Mouse (Mus musculus): ENCODE measurements around the gene Mitf. TPM values are rescaled to one million over a fixed set of nuclear protein-coding genes. Genes with fewer than 3 reads are reported as not detected.

The Mitf gene
- polyA plus RNA-seq, 1 experiment: not detected

- H3K4me1 ChIP-seq (ENCODE audit: control insufficient read depth, insufficient read depth, low read length): no peaks in the 10 kb centered on the region
- TF ChIP-seq CTCF (IDR thresholded peaks at IDR 0.05; ENCODE audit: insufficient read depth, low read depth, low read length): no peak
- no peak for TF ChIP-seq POLR2A (IDR thresholded peaks at IDR 0.05; ENCODE audit: insufficient read depth, low read depth, low read length)
- 58% methylated on average over 5 of the region's 5 CpGs for WGBS
- H3K27ac ChIP-seq (ENCODE audit: insufficient read depth, low read depth, low read length): no peak overlapping the region
- no peak overlapping the region for H3K4me3 ChIP-seq (ENCODE audit: insufficient read depth, low read depth, low read length)
Measured at GRCm38 (mm10) chr6:97901561-97901960, 94.7 kb downstream of the Mitf start.

GRCm38 (mm10) chr6:97902205-97902604 is 95.4 kb downstream of the Mitf start:
- Histone ChIP-seq H3K27ac (ENCODE audit: insufficient read depth, low read depth, low read length) (no peak overlapping the region), H3K4me1 (ENCODE audit: control insufficient read depth, insufficient read depth, low read length) (no peaks in the 10 kb centered on the region), H3K4me3 (ENCODE audit: insufficient read depth, low read depth, low read length) (no peak overlapping the region)
- TF ChIP-seq POLR2A (IDR thresholded peaks at IDR 0.05; ENCODE audit: insufficient read depth, low read depth, low read length) (no peak), CTCF (IDR thresholded peaks at IDR 0.05; ENCODE audit: insufficient read depth, low read depth, low read length) (no peak)
- 95% methylated on average over 1 of the region's 1 CpGs for WGBS

- no peaks in the 10 kb centered on the region for H3K4me1 ChIP-seq (ENCODE audit: control insufficient read depth, insufficient read depth, low read length)
- no peak overlapping the region for H3K27ac ChIP-seq (ENCODE audit: insufficient read depth, low read depth, low read length)
- WGBS: 96% methylated on average over 8 of the region's 8 CpGs
- TF ChIP-seq CTCF (IDR thresholded peaks at IDR 0.05; ENCODE audit: insufficient read depth, low read depth, low read length): no peak
- no peak for TF ChIP-seq POLR2A (IDR thresholded peaks at IDR 0.05; ENCODE audit: insufficient read depth, low read depth, low read length)
- no peak overlapping the region for H3K4me3 ChIP-seq (ENCODE audit: insufficient read depth, low read depth, low read length)
Measured at GRCm38 (mm10) chr6:97914768-97915167, 107.9 kb downstream of the Mitf start.

- no peak for TF ChIP-seq POLR2A (IDR thresholded peaks at IDR 0.05; ENCODE audit: insufficient read depth, low read depth, low read length)
Measured at GRCm38 (mm10) chr6:97916386-97916903, 109.6 kb downstream of the Mitf start.

GRCm38 (mm10) chr6:97918051-97918450 is 111.2 kb downstream of the Mitf start:
- Histone ChIP-seq H3K27ac (ENCODE audit: insufficient read depth, low read depth, low read length) (no peak overlapping the region), H3K4me3 (ENCODE audit: insufficient read depth, low read depth, low read length) (no peak overlapping the region), H3K4me1 (ENCODE audit: control insufficient read depth, insufficient read depth, low read length) (no peaks in the 10 kb centered on the region)
- no peak for TF ChIP-seq POLR2A (IDR thresholded peaks at IDR 0.05; ENCODE audit: insufficient read depth, low read depth, low read length)
- TF ChIP-seq CTCF (IDR thresholded peaks at IDR 0.05; ENCODE audit: insufficient read depth, low read depth, low read length): no peak
- WGBS: 82% methylated on average over 4 of the region's 4 CpGs

More at GRCm38 (mm10) chr6:97916386-97916903, 109.6 kb downstream of the Mitf start:
- H3K27ac ChIP-seq (ENCODE audit: insufficient read depth, low read depth, low read length): no peak overlapping the region
- H3K4me3 ChIP-seq (ENCODE audit: insufficient read depth, low read depth, low read length): no peak overlapping the region
- 84% methylated on average over 7 of the region's 7 CpGs for WGBS
- no peaks in the 10 kb centered on the region for H3K4me1 ChIP-seq (ENCODE audit: control insufficient read depth, insufficient read depth, low read length)

DNA sequence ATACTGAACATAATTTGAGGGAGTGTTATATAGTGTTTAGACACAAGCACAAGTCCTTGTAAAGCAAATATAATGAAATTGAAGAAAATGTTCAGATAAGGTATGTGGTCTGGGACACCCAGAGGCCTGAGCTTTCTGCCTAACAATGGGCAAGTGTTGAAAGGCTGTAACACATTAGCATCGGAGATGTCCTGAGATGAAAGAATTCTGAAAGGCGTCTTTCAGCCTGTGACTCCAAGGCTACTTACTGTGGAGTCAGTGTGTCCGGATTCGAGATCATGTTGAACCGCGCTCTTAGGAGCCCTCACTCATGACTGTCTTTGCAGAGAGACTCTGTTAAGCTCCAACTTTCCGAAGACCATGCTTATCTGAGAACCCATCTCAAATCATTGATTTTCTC is 111.6 kb downstream of the Mitf start:
- H3K4me3 ChIP-seq (ENCODE audit: insufficient read depth, low read depth, low read length): no peak overlapping the region
- TF ChIP-seq CTCF (IDR thresholded peaks at IDR 0.05; ENCODE audit: insufficient read depth, low read depth, low read length) (no peak), POLR2A (IDR thresholded peaks at IDR 0.05; ENCODE audit: insufficient read depth, low read depth, low read length) (no peak)
- no peak overlapping the region for H3K27ac ChIP-seq (ENCODE audit: insufficient read depth, low read depth, low read length)
- no peaks in the 10 kb centered on the region for H3K4me1 ChIP-seq (ENCODE audit: control insufficient read depth, insufficient read depth, low read length)
- 87% methylated on average over 7 of the region's 7 CpGs for WGBS

DNA sequence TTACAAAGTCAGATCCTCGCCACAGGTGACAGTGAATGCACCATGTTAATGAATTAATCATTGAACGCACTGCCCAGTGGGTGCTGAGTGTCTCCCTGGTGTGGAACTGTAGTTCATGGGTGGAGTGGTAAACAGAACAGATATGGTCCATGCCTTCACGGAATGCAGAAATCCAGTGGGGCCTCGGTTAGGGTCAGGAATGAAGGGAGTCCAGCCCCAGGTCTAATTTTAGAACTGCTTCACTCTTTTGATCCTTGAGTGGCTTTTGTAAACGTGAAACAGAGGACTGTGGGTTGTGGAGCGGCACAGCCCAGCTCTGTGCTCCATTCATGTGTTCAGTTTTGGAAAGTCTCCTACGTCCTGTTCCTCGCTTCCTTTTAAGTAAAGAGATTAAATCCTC is 112.4 kb downstream of the Mitf start:
- no peak for TF ChIP-seq CTCF (IDR thresholded peaks at IDR 0.05; ENCODE audit: insufficient read depth, low read depth, low read length)
- no peak for TF ChIP-seq POLR2A (IDR thresholded peaks at IDR 0.05; ENCODE audit: insufficient read depth, low read depth, low read length)
- H3K4me3 ChIP-seq (ENCODE audit: insufficient read depth, low read depth, low read length): no peak overlapping the region
- no peaks in the 10 kb centered on the region for H3K4me1 ChIP-seq (ENCODE audit: control insufficient read depth, insufficient read depth, low read length)
- no peak overlapping the region for H3K27ac ChIP-seq (ENCODE audit: insufficient read depth, low read depth, low read length)
- 74% methylated on average over 8 of the region's 8 CpGs for WGBS

GRCm38 (mm10) chr6:97921591-97921990 is 114.7 kb downstream of the Mitf start:
- TF ChIP-seq POLR2A (IDR thresholded peaks at IDR 0.05; ENCODE audit: insufficient read depth, low read depth, low read length): no peak
- TF ChIP-seq CTCF (IDR thresholded peaks at IDR 0.05; ENCODE audit: insufficient read depth, low read depth, low read length): no peak
- WGBS: 94% methylated on average over 6 of the region's 6 CpGs
- Histone ChIP-seq H3K4me3 (ENCODE audit: insufficient read depth, low read depth, low read length) (no peak overlapping the region), H3K4me1 (ENCODE audit: control insufficient read depth, insufficient read depth, low read length) (no peaks in the 10 kb centered on the region), H3K27ac (ENCODE audit: insufficient read depth, low read depth, low read length) (no peak overlapping the region)

GRCm38 (mm10) chr6:97924221-97924620 is 117.4 kb downstream of the Mitf start:
- 93% methylated on average over 3 of the region's 3 CpGs for WGBS
- Histone ChIP-seq H3K4me3 (ENCODE audit: insufficient read depth, low read depth, low read length) (no peak overlapping the region), H3K4me1 (ENCODE audit: control insufficient read depth, insufficient read depth, low read length) (no peaks in the 10 kb centered on the region), H3K27ac (ENCODE audit: insufficient read depth, low read depth, low read length) (no peak overlapping the region)
- TF ChIP-seq POLR2A (IDR thresholded peaks at IDR 0.05; ENCODE audit: insufficient read depth, low read depth, low read length): no peak
- TF ChIP-seq CTCF (IDR thresholded peaks at IDR 0.05; ENCODE audit: insufficient read depth, low read depth, low read length): no peak

DNA sequence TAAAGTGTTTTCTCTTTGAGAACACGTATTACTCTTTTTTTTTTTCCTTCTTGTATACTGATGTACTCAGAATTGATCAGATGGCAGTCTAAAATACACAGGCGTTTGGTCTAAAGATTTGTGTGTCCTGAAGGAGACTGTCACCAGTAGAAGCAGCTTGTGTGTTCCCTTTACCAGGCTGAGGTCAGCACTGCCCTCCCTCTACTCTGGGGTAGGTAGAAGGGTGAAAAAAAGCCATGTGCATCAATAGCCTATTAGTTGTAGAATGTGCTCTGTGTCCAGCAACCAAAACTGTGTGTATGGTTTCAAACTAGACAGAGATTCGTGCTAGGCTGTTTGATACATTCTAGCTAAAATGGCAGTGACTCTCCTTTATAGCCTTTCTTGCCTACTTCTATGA is 122.2 kb downstream of the Mitf start:
- Histone ChIP-seq H3K4me3 (ENCODE audit: insufficient read depth, low read depth, low read length) (no peak overlapping the region), H3K27ac (ENCODE audit: insufficient read depth, low read depth, low read length) (no peak overlapping the region), H3K4me1 (ENCODE audit: control insufficient read depth, insufficient read depth, low read length) (peaks cover 2% of the 10 kb centered on the region; the same call in 1 of the 2 replicates)
- TF ChIP-seq CTCF (IDR thresholded peaks at IDR 0.05; ENCODE audit: insufficient read depth, low read depth, low read length) (no peak), POLR2A (IDR thresholded peaks at IDR 0.05; ENCODE audit: insufficient read depth, low read depth, low read length) (no peak)
- 87% methylated on average over 3 of the region's 3 CpGs for WGBS
